Mouse (Mus musculus) limb, embryonic 13.5 days (tissue): ENCODE data around the gene Fbxl13. TPM values are rescaled to one million over a fixed set of nuclear protein-coding genes. Genes with fewer than 3 reads are reported as not detected.

Experiments used
- ATAC-seq: fragments of 200-750 bp; cut with Nextera tagmentation; 2 replicates; pipeline ENCODE4 v1.8.0; 2017; ENCODE audit warnings: low read depth, moderate number of reproducible peaks, moderate TSS enrichment; ENCODE audit not compliant: low FRiP score
- H3K27ac ChIP-seq: fragments of 300-500 bp; sonication (generic); 2 replicates; pipeline ENCODE4 v1.5.1; 2015; ENCODE audit warnings: inconsistent platforms, mild to moderate bottlenecking, moderate library complexity
- H3K27me3 ChIP-seq: fragments of 300-500 bp; sonication (generic); 2 replicates; pipeline ENCODE4 v1.6.1; 2015; ENCODE audit warnings: mild to moderate bottlenecking, inconsistent platforms
- H3K36me3 ChIP-seq: fragments of 300-500 bp; sonication (generic); 2 replicates; pipeline ENCODE4 v1.6.1; 2015; ENCODE audit warnings: inconsistent platforms, mild to moderate bottlenecking, moderate library complexity
- H3K4me1 ChIP-seq: fragments of 300-500 bp; sonication (generic); 2 replicates; pipeline ENCODE4 v1.6.1; 2015; ENCODE audit warnings: inconsistent platforms
- H3K4me2 ChIP-seq: fragments of 300-500 bp; sonication (generic); replicated peaks from 2 replicates; pipeline ENCODE4 v1.6.1; 2015; ENCODE audit warnings: inconsistent platforms, mild to moderate bottlenecking, moderate library complexity
- H3K4me3 ChIP-seq: fragments of 300-500 bp; sonication (generic); 2 replicates; pipeline ENCODE4 v1.5.1; 2015; ENCODE audit warnings: moderate library complexity, mild to moderate bottlenecking, inconsistent platforms
- H3K9ac ChIP-seq: fragments of 300-500 bp; sonication (generic); 2 replicates; pipeline ENCODE4 v1.6.1; 2015; ENCODE audit warnings: mild to moderate bottlenecking, inconsistent platforms
- H3K9me3 ChIP-seq: fragments of 300-500 bp; sonication (generic); 2 replicates; pipeline ENCODE4 v1.6.1; 2016; ENCODE audit warnings: inconsistent platforms
- WGBS: fragments of 180-500 bp; shearing (Covaris S2); methylation state at CpG from one replicate; pipeline ENCODE4 v1.1.7; 2015; 5-methylcytosine and 5-hydroxymethylcytosine counted together
- polyA plus RNA-seq: library from polyadenylated mRNA; unstranded; fragments of >200 nt; fragmentation: Nextera tagmentation; extraction: Ambion mirVana; gene quantifications from 2 replicates; pipeline ENCODE4 v1.2.1, GENCODE M21; 2015

Gene Fbxl13
- polyA plus RNA-seq = 0.08 and 0.24 TPM in 2 replicates

GRCm38 (mm10) chr5:21645439-21646132 is at the start of gene Fbxl13, which contains the start of gene Armc10:
Fbxl13 (minus strand) TSS chr5:21645634.
Armc10 (plus strand) TSS chr5:21645813.
- peak within 1 kb of the TSS; percentile 84 for H3K9ac ChIP-seq
- peaks cover 14% of the 10 kb centered on the region for H3K4me1 ChIP-seq
- under 1% methylated on average over 35 of the region's 40 CpGs for WGBS
- peaks cover 27% of the 10 kb centered on the region for H3K36me3 ChIP-seq
- peak within 1 kb of the TSS; percentile 82 for H3K4me3 ChIP-seq
- peak within 1 kb of the TSS; percentile 84 for H3K4me2 ChIP-seq
- peak; percentile 99 for ATAC-seq
- H3K9me3 ChIP-seq = no peaks in the 10 kb centered on the region
- peaks cover 22% of the 10 kb centered on the region for H3K27me3 ChIP-seq
- H3K27ac ChIP-seq = peak within 1 kb of the TSS; percentile 82

- H3K27ac ChIP-seq = no peak overlapping the region
- no peaks in the 10 kb centered on the region for H3K27me3 ChIP-seq
- H3K4me3 ChIP-seq = no peak overlapping the region
- no peak overlapping the region for H3K9ac ChIP-seq
- no peaks in the 10 kb centered on the region for H3K4me1 ChIP-seq
- ATAC-seq = no peak
- no peak overlapping the region for H3K4me2 ChIP-seq
- no peaks in the 10 kb centered on the region for H3K36me3 ChIP-seq
- no peaks in the 10 kb centered on the region for H3K9me3 ChIP-seq
- WGBS = 79% methylated on average over 3 of the region's 3 CpGs
Observed at GRCm38 (mm10) chr5:21694854-21695490, 49.5 kb upstream of the Fbxl13 start.

GRCm38 (mm10) chr5:21693372-21693870 is 48.0 kb upstream of the Fbxl13 start:
- no peak overlapping the region for H3K9ac ChIP-seq
- H3K27ac ChIP-seq = no peak overlapping the region
- no peaks in the 10 kb centered on the region for H3K4me1 ChIP-seq
- H3K36me3 ChIP-seq = no peaks in the 10 kb centered on the region
- no peak overlapping the region for H3K4me3 ChIP-seq
- no peaks in the 10 kb centered on the region for H3K9me3 ChIP-seq
- no peaks in the 10 kb centered on the region for H3K27me3 ChIP-seq
- no peak for ATAC-seq
- WGBS = 18% methylated on average over 3 of the region's 3 CpGs
- no peak overlapping the region for H3K4me2 ChIP-seq

GRCm38 (mm10) chr5:21692230-21692629 is 46.8 kb upstream of the Fbxl13 start:
- no peak for ATAC-seq
- 96% methylated on average over 5 of the region's 5 CpGs for WGBS
- H3K9me3 ChIP-seq = no peaks in the 10 kb centered on the region
- no peaks in the 10 kb centered on the region for H3K4me1 ChIP-seq
- no peaks in the 10 kb centered on the region for H3K27me3 ChIP-seq
- H3K4me3 ChIP-seq = no peak overlapping the region
- no peak overlapping the region for H3K27ac ChIP-seq
- H3K9ac ChIP-seq = no peak overlapping the region
- H3K36me3 ChIP-seq = no peaks in the 10 kb centered on the region
- H3K4me2 ChIP-seq = no peak overlapping the region

- Histone ChIP-seq H3K27me3 (no peaks in the 10 kb centered on the region), H3K9me3 (no peaks in the 10 kb centered on the region), H3K36me3 (no peaks in the 10 kb centered on the region), H3K4me1 (no peaks in the 10 kb centered on the region), H3K27ac (no peak overlapping the region), H3K9ac (no peak overlapping the region), H3K4me3 (no peak overlapping the region), H3K4me2 (no peak overlapping the region)
- ATAC-seq = no peak
- WGBS = 77% methylated on average over 4 of the region's 4 CpGs
Observed at GRCm38 (mm10) chr5:21687042-21687441, 41.6 kb upstream of the Fbxl13 start.

GRCm38 (mm10) chr5:21685001-21685400 is 39.6 kb upstream of the Fbxl13 start:
- no peak for ATAC-seq
- no peaks in the 10 kb centered on the region for H3K4me1 ChIP-seq
- H3K4me3 ChIP-seq = no peak overlapping the region
- no peaks in the 10 kb centered on the region for H3K9me3 ChIP-seq
- no peak overlapping the region for H3K9ac ChIP-seq
- no peaks in the 10 kb centered on the region for H3K27me3 ChIP-seq
- H3K36me3 ChIP-seq = no peaks in the 10 kb centered on the region
- no peak overlapping the region for H3K27ac ChIP-seq
- 64% methylated on average over 10 of the region's 10 CpGs for WGBS
- no peak overlapping the region for H3K4me2 ChIP-seq

GRCm38 (mm10) chr5:21683811-21684210 is 38.4 kb upstream of the Fbxl13 start:
- Histone ChIP-seq H3K4me2 (no peak overlapping the region), H3K27ac (no peak overlapping the region), H3K36me3 (no peaks in the 10 kb centered on the region), H3K27me3 (no peaks in the 10 kb centered on the region), H3K4me3 (no peak overlapping the region), H3K9ac (no peak overlapping the region), H3K9me3 (no peaks in the 10 kb centered on the region), H3K4me1 (no peaks in the 10 kb centered on the region)
- WGBS = 93% methylated on average over 9 of the region's 9 CpGs
- ATAC-seq = no peak

GRCm38 (mm10) chr5:21680940-21681339 is 35.5 kb upstream of the Fbxl13 start:
- Histone ChIP-seq H3K9me3 (no peaks in the 10 kb centered on the region; the same call in 1 of the 2 replicates), H3K27ac (no peak overlapping the region), H3K36me3 (0 out of 2 replicates have a peak, but pooled peaks cover under 1% of the 10 kb centered on the region), H3K4me3 (no peak overlapping the region), H3K4me2 (no peak overlapping the region), H3K27me3 (no peaks in the 10 kb centered on the region), H3K4me1 (no peaks in the 10 kb centered on the region), H3K9ac (no peak overlapping the region)
- no peak for ATAC-seq
- WGBS = 84% methylated on average over 5 of the region's 5 CpGs

- 81% methylated on average over 4 of the region's 4 CpGs for WGBS
- H3K27me3 ChIP-seq = no peaks in the 10 kb centered on the region
- no peak overlapping the region for H3K4me3 ChIP-seq
- no peaks in the 10 kb centered on the region for H3K4me1 ChIP-seq
- no peaks in the 10 kb centered on the region; the same call in 1 of the 2 replicates for H3K9me3 ChIP-seq
- no peak overlapping the region for H3K4me2 ChIP-seq
- peaks cover 8% of the 10 kb centered on the region for H3K36me3 ChIP-seq
- no peak overlapping the region for H3K9ac ChIP-seq
- no peak overlapping the region for H3K27ac ChIP-seq
- ATAC-seq = no peak
Observed at GRCm38 (mm10) chr5:21680029-21680428, 34.6 kb upstream of the Fbxl13 start.

GRCm38 (mm10) chr5:21678363-21678762 is 32.9 kb upstream of the Fbxl13 start:
- Histone ChIP-seq H3K4me3 (no peak overlapping the region), H3K4me1 (peaks cover 3% of the 10 kb centered on the region; the same call in 1 of the 2 replicates), H3K4me2 (no peak overlapping the region), H3K9me3 (no peaks in the 10 kb centered on the region; the same call in 1 of the 2 replicates), H3K9ac (no peak overlapping the region), H3K36me3 (peaks cover 8% of the 10 kb centered on the region), H3K27ac (no peak overlapping the region), H3K27me3 (no peaks in the 10 kb centered on the region)
- no peak for ATAC-seq
- 92% methylated on average over 9 of the region's 9 CpGs for WGBS

GRCm38 (mm10) chr5:21677939-21678338 is 32.5 kb upstream of the Fbxl13 start:
- no peak overlapping the region for H3K27ac ChIP-seq
- H3K4me1 ChIP-seq = peaks cover 6% of the 10 kb centered on the region; the same call in 1 of the 2 replicates
- no peaks in the 10 kb centered on the region; the same call in 1 of the 2 replicates for H3K9me3 ChIP-seq
- no peaks in the 10 kb centered on the region for H3K27me3 ChIP-seq
- WGBS = 86% methylated on average over 6 of the region's 6 CpGs
- H3K4me2 ChIP-seq = no peak overlapping the region
- H3K36me3 ChIP-seq = peaks cover 8% of the 10 kb centered on the region
- no peak overlapping the region for H3K9ac ChIP-seq
- H3K4me3 ChIP-seq = no peak overlapping the region
- ATAC-seq = no peak

- H3K27me3 ChIP-seq = no peaks in the 10 kb centered on the region
- ATAC-seq = no peak
- WGBS = 96% methylated on average over 23 of the region's 23 CpGs
Observed at GRCm38 (mm10) chr5:21675494-21675893, 30.1 kb upstream of the Fbxl13 start.

More at GRCm38 (mm10) chr5:21675494-21675893, 30.1 kb upstream of the Fbxl13 start:
- no peak overlapping the region for H3K4me3 ChIP-seq
- H3K4me2 ChIP-seq = no peak overlapping the region
- no peak overlapping the region for H3K27ac ChIP-seq
- H3K4me1 ChIP-seq = peaks cover 6% of the 10 kb centered on the region; the same call in 1 of the 2 replicates
- no peaks in the 10 kb centered on the region; the same call in 1 of the 2 replicates for H3K9me3 ChIP-seq
- no peak overlapping the region for H3K9ac ChIP-seq
- H3K36me3 ChIP-seq = peaks cover 8% of the 10 kb centered on the region
